Mouse (Mus musculus) forebrain, postnatal 0 days (tissue): ENCODE results near the gene Rhox11. TPM values are rescaled to one million over a fixed set of nuclear protein-coding genes. Genes with fewer than 3 reads are reported as not detected.

ENCODE experiments used
- ATAC-seq: fragments of 200-750 bp; cut with Nextera tagmentation; 2 replicates; pipeline ENCODE4 v1.8.0; 2017; ENCODE audit warnings: mild to moderate bottlenecking, moderate library complexity
- DNase-seq: peaks from one replicate; pipeline ENCODE4 v3.0.0-alpha.2; 2015
- H3K27ac ChIP-seq: fragments of 300-500 bp; sonication (generic); 2 replicates; pipeline ENCODE4 v1.5.1; 2014; ENCODE audit warnings: low read depth, mild to moderate bottlenecking, antibody characterized with exemption, low read length, moderate library complexity, mixed read lengths
- H3K27me3 ChIP-seq: fragments of 300-500 bp; sonication (generic); 2 replicates; pipeline ENCODE4 v1.6.1; 2014; ENCODE audit warnings: mild to moderate bottlenecking, low read length, mixed read lengths; ENCODE audit not compliant: insufficient read depth
- H3K36me3 ChIP-seq: fragments of 300-500 bp; sonication (generic); 2 replicates; pipeline ENCODE4 v1.6.1; 2014; ENCODE audit warnings: mild to moderate bottlenecking, moderate library complexity; ENCODE audit not compliant: insufficient read depth
- H3K4me1 ChIP-seq: fragments of 300-500 bp; sonication (generic); 2 replicates; pipeline ENCODE4 v1.6.1; 2014; ENCODE audit warnings: antibody characterized with exemption; ENCODE audit not compliant: insufficient read depth
- H3K4me2 ChIP-seq: fragments of 300-500 bp; sonication (generic); 2 replicates; pipeline ENCODE4 v1.6.1; 2014; ENCODE audit warnings: low read depth, mild to moderate bottlenecking, moderate library complexity
- H3K4me3 ChIP-seq: fragments of 300-500 bp; sonication (generic); 2 replicates; pipeline ENCODE4 v1.5.1; 2014; ENCODE audit warnings: low read depth, low read length, mixed read lengths
- H3K9ac ChIP-seq: fragments of 300-500 bp; sonication (generic); 2 replicates; pipeline ENCODE4 v1.6.1; 2014; ENCODE audit warnings: mild to moderate bottlenecking
- H3K9me3 ChIP-seq: fragments of 300-500 bp; sonication (generic); 2 replicates; pipeline ENCODE4 v1.6.1; 2016; ENCODE audit warnings: low read length
- CTCF ChIP-seq: sonication (generic); IDR thresholded peaks from 2 replicates; pipeline ENCODE4 v1.5.1; 2016; ENCODE audit warnings: antibody characterized with exemption, control low read depth, low read depth
- WGBS: fragments of 180-500 bp; shearing (Covaris S2); extraction: QIAGEN DNeasy Blood & Tissue Kit; methylation state at CpG from one replicate; pipeline ENCODE4 v1.1.7; 2014; 5-methylcytosine and 5-hydroxymethylcytosine counted together
- polyA plus RNA-seq: library from polyadenylated mRNA; unstranded; fragments of >200 nt; fragmentation: Nextera tagmentation; extraction: Ambion mirVana; gene quantifications from 2 replicates; pipeline ENCODE4 v1.2.1, GENCODE M21; 2015
- total RNA-seq: library from RNA; depleted of rRNA; stranded (reverse); fragments of >200 nt; gene quantifications from 2 replicates; pipeline ENCODE4 v1.2.3, GENCODE M21; 2014; rRNA removed

Rhox11 gene
- total and polyA plus RNA-seq, 2 experiments from 2014 or later: not detected

DNA sequence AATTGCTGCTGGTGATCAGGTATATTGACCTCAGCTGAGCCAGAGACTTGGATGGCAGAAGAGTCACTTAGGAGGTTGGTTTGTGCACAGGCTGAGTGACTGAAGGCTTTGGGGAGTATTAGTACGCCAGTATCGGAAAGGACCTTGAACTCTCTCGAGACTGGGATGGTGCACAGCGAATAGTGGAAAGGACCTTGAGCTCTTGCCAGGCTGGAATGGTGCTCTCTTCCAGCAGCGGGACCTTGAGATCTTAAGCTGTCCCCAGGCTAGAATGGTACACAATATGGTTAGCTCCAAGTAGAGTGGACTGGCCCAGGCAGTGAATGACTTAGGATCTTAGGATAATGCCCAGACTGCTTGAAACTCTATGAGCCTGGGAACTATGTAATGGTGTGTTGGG, 45.3 kb downstream of the Rhox11 start:
- Histone ChIP-seq H3K27ac (no peak overlapping the region), H3K9ac (no peak overlapping the region), H3K4me2 (no peak overlapping the region), H3K27me3 (no peaks in the 10 kb centered on the region), H3K36me3 (no peaks in the 10 kb centered on the region), H3K4me3 (no peak overlapping the region), H3K9me3 (no peaks in the 10 kb centered on the region), H3K4me1 (no peaks in the 10 kb centered on the region)
- no peak for ATAC-seq
- TF ChIP-seq CTCF: no peak
- no peak for DNase-seq
- WGBS: 93% methylated on average over 5 of the region's 5 CpGs

GRCm38 (mm10) chrX:38033841-38034240, 51.1 kb downstream of the Rhox11 start:
- ATAC-seq (no peak), DNase-seq (no peak)
- no peak for TF ChIP-seq CTCF
- Histone ChIP-seq H3K27ac (no peak overlapping the region), H3K9me3 (no peaks in the 10 kb centered on the region), H3K4me3 (no peak overlapping the region), H3K4me2 (no peak overlapping the region), H3K9ac (no peak overlapping the region), H3K27me3 (no peaks in the 10 kb centered on the region), H3K36me3 (no peaks in the 10 kb centered on the region), H3K4me1 (no peaks in the 10 kb centered on the region)
- 51% methylated on average over 2 of the region's 2 CpGs for WGBS

Other genes with a start within 250 kb of the Rhox11 start
- gene Rhox8, start 206.2 kb downstream of the Rhox11 start, total RNA-seq: not detected in 2 replicates
- not detected in 2 replicates for gene Rhox8, start 206.2 kb downstream of the Rhox11 start, polyA plus RNA-seq
- gene Rhox7b, start 187.9 kb downstream of the Rhox11 start, total RNA-seq: not detected in 2 replicates
- gene Rhox7b, start 187.9 kb downstream of the Rhox11 start, polyA plus RNA-seq: not detected in 2 replicates
- gene Rhox9, start 183.4 kb downstream of the Rhox11 start, total RNA-seq: not detected in 2 replicates
- gene Rhox9, start 183.4 kb downstream of the Rhox11 start, polyA plus RNA-seq: not detected in 2 replicates
- gene Btg1-ps1, start 66.3 kb downstream of the Rhox11 start, total RNA-seq: not detected in 2 replicates
- not detected in 2 replicates for gene Btg1-ps1, start 66.3 kb downstream of the Rhox11 start, polyA plus RNA-seq
- gene Btg1-ps2, start 42.0 kb downstream of the Rhox11 start, total RNA-seq: not detected in 2 replicates
- gene Btg1-ps2, start 42.0 kb downstream of the Rhox11 start, polyA plus RNA-seq: not detected in 2 replicates
- gene Rhox10, start 18.7 kb downstream of the Rhox11 start, total RNA-seq: not detected in 2 replicates
- gene Rhox10, start 18.7 kb downstream of the Rhox11 start, polyA plus RNA-seq: not detected in 2 replicates
- not detected in 2 replicates for gene Rhox12, start 25.8 kb upstream of the Rhox11 start, total RNA-seq
- not detected in 2 replicates for gene Rhox12, start 25.8 kb upstream of the Rhox11 start, polyA plus RNA-seq
- not detected in 2 replicates for gene Rhox13, start 36.1 kb upstream of the Rhox11 start, total RNA-seq
- not detected in 2 replicates for gene Rhox13, start 36.1 kb upstream of the Rhox11 start, polyA plus RNA-seq
- 32.4 and 37.7 TPM in 2 replicates for gene Zbtb33, start 104.7 kb upstream of the Rhox11 start, total RNA-seq
- 4.2 and 4.8 TPM in 2 replicates for gene Zbtb33, start 104.7 kb upstream of the Rhox11 start, polyA plus RNA-seq
- 12.1 and 20.7 TPM in 2 replicates for gene Tmem255a, start 167.3 kb upstream of the Rhox11 start, total RNA-seq
- 13.0 and 17.5 TPM in 2 replicates for gene Tmem255a, start 167.3 kb upstream of the Rhox11 start, polyA plus RNA-seq
- gene Atp1b4, start 231.0 kb upstream of the Rhox11 start, total RNA-seq: 0.15 TPM in 1 of 2 replicates, not detected in the other
- gene Atp1b4, start 231.0 kb upstream of the Rhox11 start, polyA plus RNA-seq: not detected in 2 replicates